Mouse (Mus musculus): ENCODE measurements around the gene Scrn3.

GRCm38 (mm10) chr2:73317426-73317825, 5.0 kb downstream of the Scrn3 start:
- TF ChIP-seq POLR2A (IDR thresholded peaks at IDR 0.05; ENCODE audit: insufficient read depth, low read depth, low read length) (no peak), CTCF (IDR thresholded peaks at IDR 0.05; ENCODE audit: insufficient read depth, low read depth, low read length) (no peak)

Measured in olfactory bulb, adult 2 months (tissue).